Mouse (Mus musculus) ES-E14 (cell line): ENCODE data around the gene Ptpre. TPM values are rescaled to one million over a fixed set of nuclear protein-coding genes. Genes with fewer than 3 reads are reported as not detected.
A peak's percentile ranks its signal among the peaks of the same experiment; 100 is the strongest.

ENCODE experiments used
- DNase-seq: peaks from one replicate; pipeline ENCODE4 v3.0.0-alpha.2; 2013; ENCODE audit warnings: low read depth, low spot score
- H3K27ac ChIP-seq: 2 replicates; pipeline ENCODE4 v1.5.1; 2012; ENCODE audit warnings: low read depth, mild to moderate bottlenecking, low read length, moderate library complexity, mixed read lengths; ENCODE audit not compliant: poor library complexity, insufficient read depth, severe bottlenecking
- H3K36me3 ChIP-seq: 2 replicates; pipeline ENCODE4 v1.6.1; 2012; ENCODE audit warnings: mild to moderate bottlenecking, low read length, moderate library complexity, mixed read lengths; ENCODE audit not compliant: control insufficient read depth, poor library complexity, insufficient read depth, severe bottlenecking
- H3K4me1 ChIP-seq, 2 experiments: fragments of 150-350 bp in 1 of 2; sonication (generic) in 1 of 2; 2 replicates each; pipeline ENCODE4 v1.6.1; 2012; ENCODE audit warnings: low read length in 2 of 2, mild to moderate bottlenecking in 1 of 2, mixed read lengths in 1 of 2; ENCODE audit not compliant: control insufficient read depth in 2 of 2, insufficient read depth in 2 of 2, poor library complexity in 1 of 2
- H3K4me3 ChIP-seq, 2 experiments: fragments of 150-350 bp in 1 of 2; sonication (generic) in 1 of 2; 2 replicates each; pipeline ENCODE4 v1.5.1; 2012; ENCODE audit warnings: low read length in 2 of 2, low read depth in 1 of 2, mild to moderate bottlenecking in 1 of 2, mixed read lengths in 1 of 2; ENCODE audit not compliant: insufficient read depth in 1 of 2, poor library complexity in 1 of 2, severe bottlenecking in 1 of 2
- H3K9ac ChIP-seq: 2 replicates; pipeline ENCODE4 v1.6.1; 2012; ENCODE audit warnings: low read depth, mild to moderate bottlenecking, low read length, mixed read lengths; ENCODE audit not compliant: poor library complexity, insufficient read depth, severe bottlenecking
- H3K9me3 ChIP-seq: fragments of 150-350 bp; sonication (generic); 2 replicates; pipeline ENCODE4 v1.6.1; 2012; ENCODE audit warnings: low read depth, mild to moderate bottlenecking, low read length; ENCODE audit not compliant: control insufficient read depth, insufficient read depth
- CHD2 ChIP-seq: IDR thresholded peaks from 2 replicates; pipeline ENCODE4 v1.6.1; 2014; ENCODE audit warnings: mild to moderate bottlenecking, low read depth, low read length, inconsistent platforms
- HCFC1 ChIP-seq: IDR thresholded peaks from 2 replicates; pipeline ENCODE4 v1.6.1; 2012; ENCODE audit warnings: low read length, inconsistent platforms, borderline replicate concordance; ENCODE audit not compliant: insufficient read depth
- MAFK ChIP-seq: IDR thresholded peaks from 2 replicates; pipeline ENCODE4 v1.6.1; 2014; ENCODE audit warnings: mild to moderate bottlenecking, low read depth, low read length, inconsistent platforms; ENCODE audit not compliant: insufficient read depth
- ZC3H11A ChIP-seq: IDR thresholded peaks from 2 replicates; pipeline ENCODE4 v1.6.1; 2012; ENCODE audit warnings: low read depth, mild to moderate bottlenecking, inconsistent platforms, low read length, borderline replicate concordance
- ZNF384 ChIP-seq: IDR thresholded peaks from 2 replicates; pipeline ENCODE4 v1.6.1; 2012; ENCODE audit warnings: low read depth, low read length, inconsistent platforms
- in situ Hi-C, 2 experiments: fragments of 600-800 bp; cut with MboI; formaldehyde crosslinking; loops; one replicate each; pipeline ENCODE4 v1.15.1; 2025; ENCODE audit warnings: low sequenced_read_pairs in 2 of 2, inconsistent platforms in 1 of 2; ENCODE audit not compliant: unreplicated experiment in 2 of 2
- total RNA-seq: library from RNA; depleted of rRNA; stranded (reverse); fragments of 300-350 nt; gene quantifications from 2 replicates; pipeline ENCODE4 v1.2.3, GENCODE M21; 2012

The Ptpre gene
- total RNA-seq, 1 experiment = 1.1 TPM

GRCm38 (mm10) chr7:135716968-135717557 is 179.8 kb downstream of the Ptpre start:
- H3K9me3 ChIP-seq = no peaks in the 10 kb centered on the region
- peaks cover 4 to 5% of the 10 kb centered on the region in 2 experiments; a peak in 2 of 4 replicates for H3K4me1 ChIP-seq
- TF ChIP-seq MAFK (no peak), ZNF384 (no peak), HCFC1 (no peak), ZC3H11A (no peak), CHD2 (no peak)
- in situ Hi-C loops = no loop called here
- peak overlapping the region; percentile 50; the same call in 1 of the 2 replicates for H3K9ac ChIP-seq
- no peak for DNase-seq
- H3K4me3 ChIP-seq = peak overlapping the region; percentile 23 to 56; a peak in 3 of 4 replicates
- H3K27ac ChIP-seq = no peak overlapping the region
- peaks cover 3% of the 10 kb centered on the region; the same call in 1 of the 2 replicates for H3K36me3 ChIP-seq

- H3K9me3 ChIP-seq = peaks cover 2% of the 10 kb centered on the region; the same call in 1 of the 2 replicates
- no peaks in the 10 kb centered on the region for H3K4me1 ChIP-seq
- H3K36me3 ChIP-seq = no peaks in the 10 kb centered on the region
- H3K27ac ChIP-seq = no peak overlapping the region
- H3K4me3 ChIP-seq = no peak overlapping the region
- TF ChIP-seq ZNF384 (no peak), MAFK (no peak), CHD2 (no peak), HCFC1 (no peak), ZC3H11A (no peak)
- in situ Hi-C loops = no loop called here
- H3K9ac ChIP-seq = no peak overlapping the region
- DNase-seq = no peak
These were observed 184.2 kb downstream of the Ptpre start for GRCm38 (mm10) chr7:135721436-135721992.

GRCm38 (mm10) chr7:135722011-135722838 is 184.9 kb downstream of the Ptpre start:
- no peak for TF ChIP-seq HCFC1
- TF ChIP-seq ZC3H11A = no peak
- no peak for TF ChIP-seq ZNF384
- TF ChIP-seq MAFK = no peak
- no peak for TF ChIP-seq CHD2
- no peak overlapping the region for H3K27ac ChIP-seq
- in situ Hi-C loops = no loop called here

GRCm38 (mm10) chr7:135723672-135724341 is 186.5 kb downstream of the Ptpre start:
- no peak for TF ChIP-seq CHD2
- TF ChIP-seq HCFC1 = no peak
- no peak for TF ChIP-seq ZNF384
- no peak for TF ChIP-seq MAFK
- TF ChIP-seq ZC3H11A = no peak
- DNase-seq = no peak
- H3K27ac ChIP-seq = no peak overlapping the region
- in situ Hi-C loops = no loop called here
- peaks cover 6% of the 10 kb centered on the region; the same call in 1 of the 2 replicates for H3K9me3 ChIP-seq
- H3K36me3 ChIP-seq = no peaks in the 10 kb centered on the region
- H3K4me3 ChIP-seq = no peak overlapping the region
- H3K4me1 ChIP-seq = no peaks in the 10 kb centered on the region
- H3K9ac ChIP-seq = no peak overlapping the region

More at GRCm38 (mm10) chr7:135722011-135722838, 184.9 kb downstream of the Ptpre start:
- no peak overlapping the region for H3K9ac ChIP-seq
- H3K4me3 ChIP-seq = no peak overlapping the region
- no peak for DNase-seq
- H3K36me3 ChIP-seq = no peaks in the 10 kb centered on the region
- H3K4me1 ChIP-seq = no peaks in the 10 kb centered on the region
- H3K9me3 ChIP-seq = peaks cover 2% of the 10 kb centered on the region; the same call in 1 of the 2 replicates
